Mouse (Mus musculus) midbrain, embryonic 16.5 days (tissue): ENCODE data around the gene Ankrd13a. TPM values are rescaled to one million over a fixed set of nuclear protein-coding genes. Genes with fewer than 3 reads are reported as not detected.

Source experiments
- ATAC-seq: fragments of 200-750 bp; cut with Nextera tagmentation; 2 replicates; pipeline ENCODE4 v1.8.0; 2017; ENCODE audit warnings: moderate TSS enrichment
- H3K27ac ChIP-seq: fragments of 300-500 bp; sonication (generic); 2 replicates; pipeline ENCODE4 v1.5.1; 2014; ENCODE audit warnings: mild to moderate bottlenecking, low read length, mixed read lengths
- H3K27me3 ChIP-seq: fragments of 300-500 bp; sonication (generic); 2 replicates; pipeline ENCODE4 v1.6.1; 2014; ENCODE audit warnings: low read depth, low read length, mixed read lengths; ENCODE audit not compliant: control insufficient read depth, insufficient read depth
- H3K36me3 ChIP-seq: fragments of 300-500 bp; sonication (generic); 2 replicates; pipeline ENCODE4 v1.6.1; 2014; ENCODE audit warnings: mild to moderate bottlenecking, low read length, moderate library complexity, mixed read lengths; ENCODE audit not compliant: control insufficient read depth, insufficient read depth
- H3K4me1 ChIP-seq: fragments of 300-500 bp; sonication (generic); 2 replicates; pipeline ENCODE4 v1.6.1; 2014; ENCODE audit warnings: mild to moderate bottlenecking, low read length, mixed read lengths; ENCODE audit not compliant: control insufficient read depth, insufficient read depth
- H3K4me2 ChIP-seq: fragments of 300-500 bp; sonication (generic); 2 replicates; pipeline ENCODE4 v1.6.1; 2014; ENCODE audit warnings: mild to moderate bottlenecking, low read length, mixed read lengths
- H3K4me3 ChIP-seq: fragments of 300-500 bp; sonication (generic); 2 replicates; pipeline ENCODE4 v1.5.1; 2014; ENCODE audit warnings: low read depth, mild to moderate bottlenecking, low read length, moderate library complexity, mixed read lengths
- H3K9ac ChIP-seq: fragments of 300-500 bp; sonication (generic); 2 replicates; pipeline ENCODE4 v1.6.1; 2014; ENCODE audit warnings: low read depth, low read length, mixed read lengths
- H3K9me3 ChIP-seq: fragments of 300-500 bp; sonication (generic); replicated peaks from 2 replicates; pipeline ENCODE4 v1.6.1; 2014; ENCODE audit warnings: mild to moderate bottlenecking, low read length, mixed read lengths; ENCODE audit not compliant: control insufficient read depth, poor library complexity, severe bottlenecking
- WGBS: fragments of 180-500 bp; shearing (Covaris S2); extraction: QIAGEN DNeasy Blood & Tissue Kit; methylation state at CpG from one replicate; pipeline ENCODE4 v1.1.7; 2014; 5-methylcytosine and 5-hydroxymethylcytosine counted together
- polyA plus RNA-seq: library from polyadenylated mRNA; unstranded; fragments of >200 nt; fragmentation: Nextera tagmentation; extraction: Ambion mirVana; gene quantifications from 2 replicates; pipeline ENCODE4 v1.2.1, GENCODE M21; 2015

The Ankrd13a gene
- polyA plus RNA-seq, 1 experiment from 2014 or later, result 24.3 TPM

DNA sequence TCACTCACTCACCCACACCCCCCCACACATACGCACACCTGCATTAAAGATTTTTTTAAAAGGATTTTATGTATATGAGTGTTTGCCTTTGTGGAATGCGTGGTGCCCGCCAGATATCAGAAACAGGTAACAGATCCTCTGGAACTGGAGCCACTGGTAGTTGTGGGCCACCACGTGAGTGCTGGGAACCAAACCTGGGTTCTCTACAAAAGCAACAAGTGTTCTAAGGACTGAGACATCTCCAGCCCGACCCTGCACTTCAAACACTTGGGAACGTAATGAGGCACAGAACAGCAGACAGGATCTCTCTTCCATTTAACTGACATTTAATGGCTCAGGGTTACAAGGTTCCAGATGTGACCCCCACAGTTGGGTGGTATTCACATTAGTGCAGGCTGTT lies 33.4 kb downstream of the Ankrd13a start:
- H3K27me3 ChIP-seq, result no peaks in the 10 kb centered on the region
- H3K9ac ChIP-seq, result no peak overlapping the region
- H3K36me3 ChIP-seq, result peaks cover 18% of the 10 kb centered on the region
- no peak overlapping the region for H3K4me3 ChIP-seq
- H3K4me1 ChIP-seq, result peaks cover 12% of the 10 kb centered on the region
- H3K27ac ChIP-seq, result no peak overlapping the region
- no peak for ATAC-seq
- no peaks in the 10 kb centered on the region for H3K9me3 ChIP-seq
- 76% methylated on average over 6 of the region's 6 CpGs for WGBS
- H3K4me2 ChIP-seq, result no peak overlapping the region

- Histone ChIP-seq H3K27me3 (no peaks in the 10 kb centered on the region), H3K36me3 (peaks cover 13% of the 10 kb centered on the region; the same call in 1 of the 2 replicates), H3K4me2 (no peak overlapping the region), H3K9me3 (no peaks in the 10 kb centered on the region), H3K4me3 (no peak overlapping the region), H3K27ac (no peak overlapping the region), H3K9ac (no peak overlapping the region), H3K4me1 (peaks cover 12% of the 10 kb centered on the region)
- no peak for ATAC-seq
- 83% methylated on average over 8 of the region's 8 CpGs for WGBS
These were observed 33.9 kb downstream of the Ankrd13a start for GRCm38 (mm10) chr5:114808385-114808784.

- peaks cover 6% of the 10 kb centered on the region; the same call in 1 of the 2 replicates for H3K36me3 ChIP-seq
- no peak overlapping the region for H3K27ac ChIP-seq
- no peak overlapping the region for H3K9ac ChIP-seq
- 79% methylated on average over 10 of the region's 10 CpGs for WGBS
- H3K4me1 ChIP-seq, result peaks cover 12% of the 10 kb centered on the region
- H3K4me2 ChIP-seq, result no peak overlapping the region
- ATAC-seq, result no peak
- no peak overlapping the region for H3K4me3 ChIP-seq
- H3K9me3 ChIP-seq, result no peaks in the 10 kb centered on the region
- no peaks in the 10 kb centered on the region for H3K27me3 ChIP-seq
These were observed 34.8 kb downstream of the Ankrd13a start for GRCm38 (mm10) chr5:114809181-114809756.

DNA sequence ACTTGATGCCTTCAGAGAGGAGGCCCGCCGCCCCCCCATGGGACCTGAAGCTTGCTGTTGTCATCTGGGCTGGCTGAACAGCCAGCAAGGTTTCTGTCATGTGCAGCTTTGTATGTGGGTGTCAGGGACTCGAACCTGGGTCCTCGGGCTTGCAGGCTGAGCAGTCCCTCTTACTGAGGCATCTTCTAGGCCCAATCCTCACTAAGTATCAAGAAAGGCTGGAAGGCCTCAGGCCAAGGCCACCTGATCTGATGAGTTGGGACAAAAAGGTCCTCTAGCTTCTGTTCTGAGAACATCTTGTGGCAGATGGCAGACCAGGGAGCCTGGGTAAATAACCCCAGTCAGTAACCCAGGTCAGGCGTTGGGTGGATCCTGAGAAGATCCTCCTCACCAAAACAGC lies 35.3 kb downstream of the Ankrd13a start:
- 96% methylated on average over 5 of the region's 5 CpGs for WGBS
- H3K36me3 ChIP-seq, result 0 out of 2 replicates have a peak, but pooled peaks cover 4% of the 10 kb centered on the region
- no peak overlapping the region for H3K27ac ChIP-seq
- no peak overlapping the region for H3K4me2 ChIP-seq
- peaks cover 12% of the 10 kb centered on the region for H3K4me1 ChIP-seq
- ATAC-seq, result no peak
- no peaks in the 10 kb centered on the region for H3K27me3 ChIP-seq
- no peak overlapping the region for H3K9ac ChIP-seq
- H3K4me3 ChIP-seq, result no peak overlapping the region
- no peaks in the 10 kb centered on the region for H3K9me3 ChIP-seq

GRCm38 (mm10) chr5:114813525-114814181 lies 39.2 kb downstream of the Ankrd13a start:
- peak overlapping the region; percentile 98 for H3K27ac ChIP-seq
- no peaks in the 10 kb centered on the region for H3K27me3 ChIP-seq
- under 1% methylated on average over 50 of the region's 50 CpGs for WGBS
- H3K4me2 ChIP-seq, result peak overlapping the region; percentile 72
- peak overlapping the region; percentile 96 for H3K9ac ChIP-seq
- peaks cover 9% of the 10 kb centered on the region for H3K4me1 ChIP-seq
- H3K9me3 ChIP-seq, result no peaks in the 10 kb centered on the region
- ATAC-seq, result peak; percentile 97
- peak overlapping the region; percentile 86 for H3K4me3 ChIP-seq
- H3K36me3 ChIP-seq, result 0 out of 2 replicates have a peak, but pooled peaks cover under 1% of the 10 kb centered on the region

DNA sequence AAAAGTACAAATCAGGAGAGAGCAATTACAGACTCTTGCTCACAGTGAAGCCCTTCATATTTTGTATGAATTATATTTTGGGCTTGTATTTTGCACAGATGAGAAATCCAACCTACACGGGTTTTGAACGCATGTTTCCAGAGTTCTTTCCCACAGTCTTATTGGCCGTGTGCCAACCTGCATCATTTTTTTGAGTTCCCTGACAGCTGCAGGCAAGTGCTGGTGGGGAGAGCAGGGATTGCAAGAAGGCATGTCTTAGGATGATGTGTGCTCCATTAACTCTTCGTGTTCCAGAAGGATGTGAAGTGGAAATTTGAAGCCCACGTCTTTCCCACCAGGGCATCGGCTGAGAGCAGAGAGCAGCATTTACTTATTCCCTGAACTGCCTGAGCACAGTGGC lies 42.1 kb downstream of the Ankrd13a start:
- H3K9ac ChIP-seq, result no peak overlapping the region
- no peaks in the 10 kb centered on the region; the same call in 1 of the 2 replicates for H3K36me3 ChIP-seq
- 69% methylated on average over 6 of the region's 6 CpGs for WGBS
- no peak overlapping the region for H3K4me3 ChIP-seq
- no peak for ATAC-seq
- H3K27me3 ChIP-seq, result no peaks in the 10 kb centered on the region
- H3K9me3 ChIP-seq, result no peaks in the 10 kb centered on the region
- no peak overlapping the region for H3K4me2 ChIP-seq
- H3K4me1 ChIP-seq, result peaks cover 9% of the 10 kb centered on the region
- H3K27ac ChIP-seq, result no peak overlapping the region

DNA sequence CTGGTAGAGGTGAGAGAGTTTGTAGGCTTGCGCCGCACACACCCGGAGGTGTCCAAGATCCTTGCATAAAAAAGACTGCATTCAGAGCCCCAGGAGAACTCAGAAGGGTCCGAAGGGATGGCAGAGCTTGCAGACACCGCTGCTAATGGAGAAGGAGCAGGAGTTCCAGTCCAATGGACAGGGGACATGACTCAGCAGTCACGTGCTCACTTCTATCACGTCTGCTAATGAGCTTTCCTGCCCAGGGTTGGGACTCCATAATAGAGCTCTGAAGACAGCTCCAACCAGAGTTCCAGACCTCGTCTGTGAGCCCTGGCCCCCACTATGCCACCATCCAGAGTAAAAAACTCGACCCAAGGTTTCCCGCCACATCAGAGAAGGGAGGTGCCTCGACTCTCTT lies 43.6 kb downstream of the Ankrd13a start:
- H3K27ac ChIP-seq, result no peak overlapping the region
- H3K9ac ChIP-seq, result no peak overlapping the region
- no peak overlapping the region for H3K4me3 ChIP-seq
- no peaks in the 10 kb centered on the region for H3K27me3 ChIP-seq
- no peak overlapping the region for H3K4me2 ChIP-seq
- WGBS, result 77% methylated on average over 11 of the region's 11 CpGs
- no peak for ATAC-seq
- H3K4me1 ChIP-seq, result peaks cover 3% of the 10 kb centered on the region; the same call in 1 of the 2 replicates
- no peaks in the 10 kb centered on the region for H3K9me3 ChIP-seq
- H3K36me3 ChIP-seq, result no peaks in the 10 kb centered on the region; the same call in 1 of the 2 replicates

GRCm38 (mm10) chr5:114822796-114823688 lies 48.6 kb downstream of the Ankrd13a start, which contains the start of gene 1500011B03Rik:
Gene 1500011B03Rik (minus strand): TSS chr5:114823468.
- H3K36me3 ChIP-seq, result no peaks in the 10 kb centered on the region; the same call in 1 of the 2 replicates
- H3K9me3 ChIP-seq, result no peaks in the 10 kb centered on the region
- H3K27ac ChIP-seq, result peak within 1 kb of the TSS; percentile 78
- H3K4me2 ChIP-seq, result peak within 1 kb of the TSS; percentile 57
- H3K4me1 ChIP-seq, result peaks cover 3% of the 10 kb centered on the region; the same call in 1 of the 2 replicates
- peak within 1 kb of the TSS; percentile 65 for H3K9ac ChIP-seq
- H3K27me3 ChIP-seq, result no peaks in the 10 kb centered on the region
- WGBS, result 7% methylated on average over 48 of the region's 53 CpGs
- peak within 1 kb of the TSS; percentile 50 for H3K4me3 ChIP-seq
- peak; percentile 89 for ATAC-seq
